Comparison of ENCODE assay signal across 10 mouse cellular contexts in the genomic region with DNA sequence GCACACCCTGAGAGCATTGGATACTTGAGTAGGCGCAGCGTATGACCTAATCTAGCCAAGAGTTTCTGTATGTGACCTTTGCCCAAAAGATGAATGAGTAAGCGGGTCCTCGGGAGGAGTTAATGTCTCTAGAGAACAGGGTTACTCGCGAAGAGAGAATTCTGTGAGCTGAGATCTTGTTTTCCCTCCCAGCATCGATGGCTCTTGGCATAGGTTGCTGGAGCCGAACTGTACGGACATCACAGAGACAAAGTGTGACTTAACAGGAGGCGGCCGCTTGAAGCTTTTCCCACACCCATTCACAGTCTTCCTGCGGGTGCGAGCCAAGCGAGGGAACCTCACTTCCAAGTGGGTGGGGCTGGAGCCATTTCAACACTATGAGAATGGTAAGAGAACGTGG. TPM values are rescaled to one million over a fixed set of nuclear protein-coding genes. Genes with fewer than 3 reads are reported as not detected.
DNase-seq lines count a peak whose midpoint lies in the region; ATAC-seq and TF ChIP-seq lines count a peak whose summit lies in the region.
"Had no signal": no experiment of that assay in that cellular context is flagged by ENCODE, and none has a peak within 500 bp of the region (broad histone marks: within the 10 kb centered on the region; RNA-seq: fewer than 3 reads in every experiment).

No protein-coding gene starts in this region.

- H3K4me3 ChIP-seq in heart, adult 2 months = no peak overlapping the region
- no peak overlapping the region for H3K4me3 ChIP-seq in lung, embryonic 14.5 days (ENCODE audit: low read depth, low read length)
- no peak overlapping the region for H3K4me3 ChIP-seq in liver, postnatal 0 days (ENCODE audit: low read depth, low read length)

- no peak for TF ChIP-seq POLR2A in heart, adult 2 months (IDR thresholded peaks at IDR 0.05; ENCODE audit: insufficient read depth, low read depth, low read length)

- no peak overlapping the region for H3K27ac ChIP-seq in heart, adult 2 months
- no peak overlapping the region for H3K27ac ChIP-seq in lung, embryonic 14.5 days (ENCODE audit: low read depth)
- no peak overlapping the region for H3K27ac ChIP-seq in liver, postnatal 0 days (ENCODE audit: low read depth)
- H3K27ac ChIP-seq: macrophage had no signal

- intact Hi-C loops in heart, adult 2 months (cut with DNase I) = no loop called here

- H3K9ac ChIP-seq in heart, adult 2 months (ENCODE audit: low read depth, low read length) = no peak overlapping the region
- no peak overlapping the region for H3K9ac ChIP-seq in lung, embryonic 14.5 days
- H3K9ac ChIP-seq in liver, postnatal 0 days (replicated peaks) = no peak overlapping the region

- 0 out of 2 replicates have a peak, but pooled peaks have one; percentile 13 for TF ChIP-seq EP300 in heart, adult 2 months (IDR thresholded peaks at IDR 0.05; ENCODE audit: insufficient read depth, low read depth, low read length)
- TF ChIP-seq EP300 in liver, postnatal 0 days (IDR thresholded peaks at IDR 0.05; ENCODE audit: low read depth) = no peak

- no peak overlapping the region for H3K4me2 ChIP-seq in lung, embryonic 14.5 days
- no peak overlapping the region for H3K4me2 ChIP-seq in liver, postnatal 0 days (ENCODE audit: low read depth, low read length)

- H3K9me3 ChIP-seq in lung, embryonic 14.5 days (ENCODE audit: low read depth, low read length) = no peaks in the 10 kb centered on the region
- no peaks in the 10 kb centered on the region for H3K9me3 ChIP-seq in liver, postnatal 0 days (ENCODE audit: low read length)

- peaks cover 18% of the 10 kb centered on the region for H3K4me1 ChIP-seq in heart, adult 2 months (ENCODE audit: control insufficient read depth, insufficient read depth, low read length)
- peaks cover 5% of the 10 kb centered on the region; the same call in 1 of the 2 replicates for H3K4me1 ChIP-seq in lung, embryonic 14.5 days (ENCODE audit: insufficient read depth)
- peaks cover 14% of the 10 kb centered on the region; the same call in 1 of the 2 replicates for H3K4me1 ChIP-seq in liver, postnatal 0 days (ENCODE audit: insufficient read depth)

- H3K79me2 ChIP-seq in heart, adult 2 months (replicated peaks; ENCODE audit: control insufficient read depth, insufficient read depth, low read length) = no peaks in the 10 kb centered on the region; the same call in 1 of the 2 replicates

- ATAC-seq in lung, embryonic 14.5 days (ENCODE audit: insufficient read depth) = no peak
- no peak for ATAC-seq in liver, postnatal 0 days
- no peak for ATAC-seq in cerebellum, adult (ENCODE audit: insufficient number of reproducible peaks, low FRiP score, low TSS enrichment)

- peaks cover 26% of the 10 kb centered on the region for H3K36me3 ChIP-seq in heart, adult 2 months (ENCODE audit: control insufficient read depth, insufficient read depth, low read length)
- peaks cover 54% of the 10 kb centered on the region for H3K36me3 ChIP-seq in lung, embryonic 14.5 days (ENCODE audit: insufficient read depth)
- peaks cover 67% of the 10 kb centered on the region for H3K36me3 ChIP-seq in liver, postnatal 0 days (replicated peaks; ENCODE audit: insufficient read depth, low read length)

- WGBS in heart, adult 2 months = 50% methylated on average over 15 of the region's 15 CpGs
- 77% methylated on average over 15 of the region's 15 CpGs for WGBS in lung, embryonic 14.5 days
- 91% methylated on average over 15 of the region's 15 CpGs for WGBS in liver, postnatal 0 days (ENCODE audit: insufficient replicate concordance)

- peak; percentile 65 to 73 for DNase-seq in heart, adult 2 months
- DNase-seq in heart, postnatal 4 days = no peak
- DNase-seq in urinary bladder, postnatal 14 days (ENCODE audit: low spot score) = peak; percentile 31
- no peak for DNase-seq in urinary bladder, postnatal 4 days (ENCODE audit: low spot score in 2 of 2)
- peak; percentile 24 for DNase-seq in lung, embryonic 14.5 days
- no peak for DNase-seq in thymus, postnatal 36 days
- no peak for DNase-seq in liver, postnatal 0 days
- DNase-seq: thymus, postnatal 14 days had no signal

- H3K27me3 ChIP-seq in heart, adult 2 months (ENCODE audit: control insufficient read depth, insufficient read depth, low read length) = no peaks in the 10 kb centered on the region
- no peaks in the 10 kb centered on the region for H3K27me3 ChIP-seq in lung, embryonic 14.5 days (ENCODE audit: insufficient read depth, low read length)
- no peaks in the 10 kb centered on the region for H3K27me3 ChIP-seq in liver, postnatal 0 days (ENCODE audit: insufficient read depth, low read length)

- TF ChIP-seq CTCF in heart, adult 2 months (IDR thresholded peaks at IDR 0.05) = no peak
- no peak for TF ChIP-seq CTCF in lung, embryonic 14.5 days (IDR thresholded peaks at IDR 0.05; ENCODE audit: low read depth)
- TF ChIP-seq CTCF in liver, postnatal 0 days (IDR thresholded peaks at IDR 0.05; ENCODE audit: low read depth) = no peak

RNA-seq across cellular contexts. Expression of a gene that starts 10.8 kb away (rescaled TPM):
- total RNA-seq in heart, adult 2 months (2021) = 100 to 1,000 TPM; 120 TPM
- 100 and 140 TPM in 2 replicates for polyA plus RNA-seq in heart, adult 2 months (2012; rRNA removed)
- total RNA-seq in heart, postnatal 4 days (2021) = 10 to 100 TPM; 87.1 to 89.9 TPM
- polyA plus RNA-seq in lung, embryonic 14.5 days (2014; fragmentation: Nextera tagmentation; extraction: Ambion mirVana) = 47.7 and 52.1 TPM in 2 replicates
- polyA plus RNA-seq in liver, postnatal 0 days (2015; fragmentation: Nextera tagmentation; extraction: Ambion mirVana) = 18.2 and 20.8 TPM in 2 replicates

RNA-seq across cellular contexts. Expression of a gene that starts 39.9 kb away (rescaled TPM):
- 10 to 100 TPM; 47.0 to 62.7 TPM for total RNA-seq in heart, adult 2 months (2021)
- polyA plus RNA-seq in heart, adult 2 months (2012; rRNA removed) = 63.4 and 99.8 TPM in 2 replicates
- 10 to 100 TPM; 38.9 to 40.9 TPM for total RNA-seq in heart, postnatal 4 days (2021)
- polyA plus RNA-seq in lung, embryonic 14.5 days (2014; fragmentation: Nextera tagmentation; extraction: Ambion mirVana) = 33.1 and 37.2 TPM in 2 replicates
- 8.6 and 9.8 TPM in 2 replicates for polyA plus RNA-seq in liver, postnatal 0 days (2015; fragmentation: Nextera tagmentation; extraction: Ambion mirVana)

Comparison
In these comparisons a context has a peak if more than half of its experiments do, and no peak if none do; other contexts are left out.
1. DNase-seq: peak in heart, adult 2 months (2 of 2), urinary bladder, postnatal 14 days (single experiment) and lung, embryonic 14.5 days (single experiment); none in heart, postnatal 4 days (single experiment), urinary bladder, postnatal 4 days (0 of 2), thymus, postnatal 36 days (0 of 2) and liver, postnatal 0 days (single experiment).